Mouse (Mus musculus) embryonic fibroblast, embryonic 13.5 days (primary cell): ENCODE data around the gene Adk.

Experiments used
- CTCF ChIP-seq: IDR thresholded peaks from 2 replicates; pipeline ENCODE4 v1.5.1; 2011; ENCODE audit warnings: mild to moderate bottlenecking, control low read depth, low read length, moderate library complexity, borderline replicate concordance; ENCODE audit not compliant: insufficient read depth
- POLR2A ChIP-seq: IDR thresholded peaks from 2 replicates; pipeline ENCODE4 v1.6.1; 2011; ENCODE audit warnings: low read depth, mild to moderate bottlenecking, control low read depth, low read length, moderate library complexity

GRCm38 (mm10) chr14:21278290-21278689 is 225.9 kb downstream of the Adk start:
- no peak for TF ChIP-seq CTCF
- no peak for TF ChIP-seq POLR2A
